Mouse (Mus musculus) hindlimb bud, embryonic 11.5 days (tissue): Measurements from ENCODE around the gene Gpd1.

Source experiments
- DNase-seq: peaks from one replicate; pipeline ENCODE4 v3.0.0-alpha.2; 2012; ENCODE audit warnings: low read depth, low spot score; ENCODE audit errors: extremely low spot score

Gpd1 gene

DNA sequence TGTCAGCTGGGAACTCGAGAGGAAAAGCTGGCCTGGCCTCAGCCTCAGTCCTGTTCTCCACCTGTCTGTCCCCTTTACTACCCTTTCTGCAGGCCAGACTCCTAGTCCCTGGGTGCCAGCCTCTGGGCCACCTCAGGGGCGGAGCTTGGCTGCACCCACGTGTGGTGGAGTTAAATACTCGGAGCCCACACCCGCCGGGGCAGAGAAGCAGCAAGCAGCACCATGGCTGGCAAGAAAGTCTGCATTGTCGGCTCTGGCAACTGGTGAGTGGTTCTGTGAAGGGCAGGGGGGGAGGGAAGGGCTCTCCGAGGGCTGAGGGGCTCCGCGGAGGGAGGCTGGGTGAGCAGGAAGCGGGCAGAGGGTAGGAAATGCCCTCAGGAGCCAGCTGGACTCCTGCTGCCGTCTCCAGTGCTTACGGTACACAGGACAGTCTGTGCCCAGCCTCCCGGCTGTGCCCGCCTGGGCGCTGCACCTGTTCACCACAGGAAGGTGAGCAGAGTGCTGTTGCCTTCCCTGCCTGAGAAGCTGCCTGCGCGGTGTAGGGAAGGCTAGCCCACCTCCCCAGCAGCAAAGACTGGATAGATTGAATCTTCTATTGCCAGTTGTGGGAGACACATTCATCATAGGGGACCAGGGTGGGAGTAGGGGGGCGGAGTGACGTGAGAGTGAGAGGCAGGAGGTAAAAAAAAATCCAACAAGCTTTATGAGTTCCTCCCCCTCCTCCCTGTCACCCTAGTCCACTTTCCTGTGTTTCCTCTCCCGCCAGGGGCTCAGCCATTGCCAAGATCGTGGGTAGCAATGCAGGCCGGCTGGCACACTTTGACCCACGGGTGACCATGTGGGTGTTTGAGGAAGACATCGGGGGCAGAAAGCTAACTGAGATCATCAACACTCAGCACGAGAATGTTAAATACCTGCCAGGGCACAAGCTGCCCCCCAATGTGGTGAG, at the start of gene Gpd1:
Gene Gpd1, plus strand, starts transcription at position 130 of the 949 bp plus-strand sequence.
- no peak for DNase-seq

DNA sequence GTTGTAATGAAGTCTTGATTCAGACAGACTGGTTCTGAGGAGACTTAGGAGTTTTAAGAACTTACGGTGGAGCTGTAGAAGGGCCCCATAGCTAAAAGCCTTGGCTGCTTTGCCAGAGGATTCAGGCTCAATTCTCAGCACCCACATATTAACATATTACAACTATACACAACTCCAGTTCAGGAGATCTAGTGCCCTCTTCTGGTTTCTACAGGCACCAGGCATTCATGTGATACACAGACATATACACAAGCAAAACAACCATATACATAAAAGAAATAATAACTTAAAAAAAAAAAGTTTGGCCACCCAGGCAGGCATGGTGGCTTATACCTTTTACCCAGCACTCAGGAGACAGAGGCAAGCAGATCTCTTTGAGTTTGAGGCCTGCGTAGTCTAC, 49.8 kb upstream of the Gpd1 start:
- no peak for DNase-seq

DNA sequence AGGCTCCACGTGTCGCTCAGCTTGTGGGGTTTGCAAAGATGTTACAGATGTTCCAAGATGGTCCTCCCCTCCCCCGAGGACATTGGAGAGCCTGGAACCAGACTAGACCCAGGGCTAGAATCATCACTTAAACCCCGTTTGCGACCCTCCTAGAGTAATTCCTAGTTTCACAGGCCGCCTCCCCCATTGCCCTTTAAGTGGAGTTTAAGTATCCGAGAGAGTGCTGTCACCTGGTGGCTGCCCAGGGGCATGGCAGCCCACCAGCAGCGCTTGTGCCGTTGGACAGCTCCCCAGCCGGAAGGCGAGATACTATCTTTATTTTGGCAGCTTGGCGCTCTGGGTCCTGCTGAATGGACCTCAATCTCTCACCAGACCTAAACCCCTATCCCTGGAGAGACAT, 48.4 kb upstream of the Gpd1 start:
- no peak for DNase-seq

DNA sequence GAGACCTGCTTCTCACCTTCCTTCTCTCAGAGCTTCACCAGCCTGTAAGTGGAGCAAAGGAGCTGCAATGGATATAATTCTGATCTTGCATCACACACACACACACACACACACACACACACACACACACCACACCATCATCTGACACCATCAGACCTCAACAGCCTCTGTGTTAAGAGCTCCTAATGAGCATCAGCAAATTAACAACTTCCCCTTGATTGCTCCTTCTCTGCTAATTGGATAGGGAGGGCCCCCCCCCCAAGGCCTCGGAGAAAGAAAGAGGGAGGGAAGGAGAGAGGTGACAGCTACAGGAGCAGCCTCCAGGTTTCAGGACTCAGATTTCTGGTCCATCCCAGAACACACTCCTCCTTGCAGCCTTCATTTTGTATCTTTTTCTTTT, 47.9 kb upstream of the Gpd1 start:
- no peak for DNase-seq

DNA sequence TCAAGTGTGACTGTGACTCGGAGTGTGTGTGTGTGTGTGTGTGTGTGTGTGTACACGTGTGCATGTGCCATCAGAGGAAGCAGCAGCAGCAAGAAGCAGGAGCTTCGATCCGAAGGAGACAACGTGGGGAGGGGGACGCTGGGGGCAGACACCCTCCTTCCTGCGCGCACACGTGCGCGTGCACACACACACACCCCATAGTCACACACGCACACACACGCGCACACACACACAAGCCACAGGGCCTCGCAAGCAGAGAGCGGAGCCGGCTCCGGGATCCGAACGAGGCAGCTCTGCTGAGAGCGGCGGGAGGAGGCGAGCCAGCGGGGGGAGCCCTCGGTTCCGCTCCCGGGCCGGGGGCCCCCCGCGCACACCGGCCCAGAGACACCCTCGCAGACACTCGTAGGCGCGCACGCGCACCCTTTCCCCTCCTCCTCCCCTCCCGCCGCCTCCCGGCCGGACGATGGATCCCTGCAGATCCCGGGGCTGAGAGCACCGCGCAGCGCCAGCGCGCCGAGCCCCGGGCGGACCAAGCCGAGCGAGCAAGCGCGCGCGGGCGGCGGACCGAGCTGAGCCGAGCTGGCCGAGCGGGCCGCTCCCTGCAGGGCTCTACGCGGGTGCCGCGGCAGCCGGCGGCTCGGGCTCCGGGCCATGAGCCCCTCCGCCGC, 47.0 kb upstream of the Gpd1 start, which contains the start of gene Asic1:
Gene Asic1, plus strand, starts transcription at position 215 of the 668 bp plus-strand sequence.
- no peak for DNase-seq

DNA sequence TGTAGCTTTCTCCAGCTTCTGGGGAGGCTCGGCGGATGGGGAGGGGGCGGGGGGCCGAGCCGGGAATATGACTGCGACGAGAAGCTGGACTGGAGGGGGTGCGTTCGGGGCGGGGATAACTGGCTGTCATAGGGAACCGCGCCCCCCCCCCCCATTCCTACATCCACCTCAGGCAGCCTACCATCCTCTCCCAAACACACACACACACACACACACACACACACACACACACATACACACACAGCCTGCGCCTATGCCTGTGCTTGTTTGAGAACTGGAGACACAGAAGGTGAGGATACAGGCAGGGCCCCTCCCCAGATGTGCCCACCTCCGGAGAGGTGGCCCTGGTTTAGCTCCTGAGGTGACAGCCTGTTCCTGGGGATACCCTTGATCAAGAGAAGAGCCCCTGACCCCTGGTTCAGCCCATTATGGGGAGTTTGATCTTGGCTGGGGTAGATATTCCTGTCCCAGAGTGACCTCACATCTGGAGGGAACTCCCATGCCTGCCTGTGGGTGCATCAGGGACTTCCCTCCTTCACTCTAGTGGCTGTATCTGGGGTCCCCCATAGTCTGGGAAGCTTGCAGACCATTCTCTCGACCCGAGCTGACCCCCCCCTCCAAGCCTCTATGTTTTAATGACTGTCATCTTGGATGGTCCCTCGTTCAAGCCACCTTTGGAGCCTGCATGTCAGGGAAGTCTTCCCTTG, 46.2 kb upstream of the Gpd1 start:
- no peak for DNase-seq

DNA sequence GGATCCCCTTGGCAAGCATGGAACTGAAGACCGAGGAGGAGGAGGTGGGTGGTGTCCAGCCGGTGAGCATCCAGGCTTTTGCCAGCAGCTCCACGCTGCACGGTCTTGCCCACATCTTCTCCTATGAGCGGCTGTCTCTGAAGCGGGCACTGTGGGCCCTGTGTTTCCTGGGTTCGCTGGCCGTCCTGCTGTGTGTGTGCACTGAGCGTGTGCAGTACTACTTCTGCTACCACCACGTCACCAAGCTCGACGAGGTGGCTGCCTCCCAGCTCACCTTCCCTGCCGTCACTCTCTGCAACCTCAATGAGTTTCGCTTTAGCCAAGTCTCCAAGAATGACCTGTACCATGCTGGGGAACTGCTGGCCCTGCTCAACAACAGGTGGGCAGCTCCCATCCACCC, 45.5 kb upstream of the Gpd1 start:
- DNase-seq: no peak

DNA sequence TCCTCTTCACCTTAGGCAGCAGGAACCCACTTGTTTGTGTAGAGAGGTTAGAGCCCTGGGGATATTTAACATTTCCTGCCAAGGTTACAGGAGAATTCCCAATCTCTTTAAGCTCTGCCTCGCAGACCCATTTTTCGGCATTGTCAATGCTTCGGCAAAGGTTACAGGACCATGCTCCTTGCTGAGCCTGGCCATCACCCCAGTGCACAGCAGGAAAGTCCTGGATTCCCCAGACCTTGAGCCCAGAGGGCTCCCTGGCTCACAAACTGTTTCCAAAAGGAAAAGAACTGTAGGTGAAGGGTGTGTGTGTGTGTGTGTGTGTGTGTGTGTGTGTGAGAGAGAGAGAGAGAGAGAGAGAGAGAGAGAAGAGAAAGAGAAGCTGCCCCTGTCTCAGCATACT, 42.4 kb upstream of the Gpd1 start:
- no peak for DNase-seq

DNA sequence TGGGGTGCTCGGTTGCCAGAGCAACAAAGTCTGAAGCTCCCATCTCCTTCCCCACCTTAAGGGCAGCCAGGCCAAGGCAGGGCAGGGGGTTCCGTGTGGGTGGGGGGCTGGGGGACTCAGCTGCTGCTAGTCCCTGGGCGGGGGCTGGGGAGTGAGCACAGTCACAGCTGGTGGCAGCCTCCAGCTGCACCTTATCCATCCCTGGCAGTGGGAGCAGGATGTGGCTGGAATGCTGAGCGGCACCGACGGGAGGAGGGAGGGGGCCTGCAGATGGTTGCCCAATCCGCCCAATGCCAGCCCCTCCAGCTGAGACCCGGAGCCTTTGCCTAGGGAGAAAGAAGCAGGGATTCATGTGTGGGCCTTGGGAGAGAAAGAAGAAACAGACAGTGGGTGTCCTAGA, 40.2 kb upstream of the Gpd1 start:
- no peak for DNase-seq

DNA sequence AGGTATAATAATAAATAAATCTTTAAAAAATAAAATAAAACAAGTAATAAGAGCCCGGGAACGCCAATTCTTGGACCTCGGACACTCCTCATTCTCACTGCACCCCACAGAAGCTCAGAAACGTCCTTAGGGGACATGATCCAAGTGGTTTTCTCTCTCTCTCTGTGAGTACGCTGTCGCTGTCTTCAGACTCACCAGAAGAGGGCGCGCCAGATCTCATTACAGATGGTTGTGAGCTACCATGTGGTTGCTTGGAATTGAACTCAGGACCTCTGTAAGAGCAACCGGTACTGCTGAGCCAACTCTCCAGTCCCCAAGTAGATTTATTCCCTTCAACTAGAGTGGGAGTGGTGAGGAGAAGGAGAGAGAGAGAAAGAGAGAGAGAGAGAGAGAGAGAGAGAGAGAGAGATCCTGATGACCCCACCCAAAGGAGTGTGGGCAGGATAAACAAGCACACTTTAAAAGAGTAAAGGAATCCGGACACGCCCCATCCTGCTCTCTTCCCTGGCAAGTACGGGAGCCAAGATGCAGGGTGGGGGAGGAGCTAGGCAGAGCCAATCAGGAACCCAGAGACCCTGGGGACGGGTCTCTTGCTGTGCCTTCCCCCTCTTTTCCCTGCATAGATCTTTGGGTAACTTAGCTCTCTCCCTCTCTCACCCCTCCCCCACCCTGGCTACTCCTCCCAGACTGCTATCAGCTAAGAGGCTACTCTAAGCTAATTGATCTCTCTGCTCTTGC, 39.1 kb upstream of the Gpd1 start:
- no peak for DNase-seq

DNA sequence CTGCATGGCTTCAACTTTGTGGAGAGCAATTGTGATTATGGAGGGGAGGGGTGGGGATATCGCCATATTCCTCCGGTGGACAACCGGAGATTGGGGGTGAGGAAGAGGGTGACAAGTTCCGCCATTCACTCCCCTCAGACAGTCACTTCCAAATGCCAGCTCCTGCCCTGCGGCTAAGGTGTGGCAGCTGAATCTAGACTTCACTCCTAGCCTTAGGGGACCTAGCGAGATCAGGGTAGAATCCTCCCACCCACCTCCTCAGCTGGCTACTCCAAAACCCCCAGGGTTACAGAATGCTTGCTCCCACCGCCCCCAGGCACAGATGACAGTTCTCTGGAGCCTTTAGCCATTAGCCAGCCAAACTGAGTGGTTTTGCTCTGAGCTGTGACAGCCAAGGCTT, 38.3 kb upstream of the Gpd1 start:
- no peak for DNase-seq

DNA sequence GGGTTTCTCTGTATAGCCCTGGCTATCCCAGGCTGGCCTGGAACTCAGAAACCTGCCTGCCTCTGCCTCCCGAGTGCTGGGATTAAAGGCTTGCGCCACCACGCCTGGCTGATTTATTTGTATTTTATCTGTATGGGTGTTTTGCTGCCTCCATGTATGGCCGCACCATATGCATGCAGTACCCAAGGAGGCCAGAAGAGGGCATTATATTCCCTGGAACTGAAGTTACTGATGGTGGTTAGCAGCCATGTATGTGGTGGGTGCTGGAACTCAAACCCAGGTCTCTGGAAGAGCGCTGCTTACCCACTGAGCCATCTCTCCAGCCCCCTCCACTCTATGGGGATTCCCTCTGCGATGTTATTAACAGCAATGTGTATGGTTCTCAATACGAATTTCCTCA, 34.4 kb upstream of the Gpd1 start:
- DNase-seq: no peak

DNA sequence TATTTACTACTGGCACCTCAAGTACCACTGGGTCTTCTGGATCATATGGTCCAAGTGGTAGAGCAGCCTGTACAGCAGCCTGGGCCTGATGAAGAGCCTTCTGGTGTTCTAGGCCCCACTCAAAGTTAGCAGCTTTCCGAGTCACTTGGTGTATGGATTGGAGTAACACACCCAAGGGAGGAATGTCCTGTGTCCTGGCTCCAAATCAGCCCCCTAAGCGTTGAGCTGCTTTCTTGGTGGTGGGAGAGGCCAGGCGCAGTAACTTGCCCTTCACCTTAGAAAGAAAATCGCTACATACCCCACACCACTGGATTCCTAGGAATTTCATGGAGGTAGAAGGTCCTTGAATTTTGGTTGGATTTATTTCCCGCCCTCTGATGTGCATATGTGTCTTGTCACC, 33.2 kb upstream of the Gpd1 start:
- no peak for DNase-seq

DNA sequence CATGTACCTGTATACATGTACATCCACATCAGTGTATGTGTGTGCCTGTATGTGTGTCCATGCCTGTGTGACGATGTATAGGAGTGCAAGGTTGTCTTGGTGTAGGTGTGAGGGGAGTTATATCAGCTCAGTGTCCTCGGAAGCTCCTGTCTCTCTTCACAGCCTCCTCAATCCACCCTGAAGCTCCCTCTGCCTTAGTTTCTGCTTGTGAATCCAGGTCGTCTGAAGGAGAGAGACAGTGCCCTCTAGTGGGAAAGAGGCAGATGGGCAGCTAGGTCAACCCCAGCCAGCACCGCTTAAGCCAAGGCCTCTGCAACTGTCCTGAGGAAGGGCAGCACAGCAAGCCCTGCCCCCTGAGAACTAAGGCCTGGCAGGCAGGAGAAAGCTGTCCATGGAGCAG, 28.6 kb upstream of the Gpd1 start:
- DNase-seq: no peak

DNA sequence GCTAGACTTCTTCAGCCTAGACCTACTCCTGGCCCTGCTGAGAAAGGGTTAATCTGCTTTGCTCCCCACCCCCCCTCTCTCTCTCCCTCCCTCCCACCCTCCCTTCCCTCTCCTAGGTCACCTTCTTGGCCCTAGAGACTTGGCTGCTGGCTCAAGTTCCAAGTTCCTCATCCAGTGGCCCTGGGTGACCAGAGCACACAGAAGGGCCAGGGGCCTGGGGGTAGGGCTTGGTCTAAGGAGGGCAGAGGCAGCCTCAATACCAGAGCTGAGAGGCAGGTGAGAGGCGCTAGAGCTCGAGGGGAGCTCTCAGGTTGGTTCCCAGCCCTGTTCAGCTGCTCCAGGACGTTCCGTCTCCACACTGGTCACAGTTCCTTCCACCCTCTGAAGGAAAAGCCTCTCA, 26.4 kb upstream of the Gpd1 start:
- no peak for DNase-seq

DNA sequence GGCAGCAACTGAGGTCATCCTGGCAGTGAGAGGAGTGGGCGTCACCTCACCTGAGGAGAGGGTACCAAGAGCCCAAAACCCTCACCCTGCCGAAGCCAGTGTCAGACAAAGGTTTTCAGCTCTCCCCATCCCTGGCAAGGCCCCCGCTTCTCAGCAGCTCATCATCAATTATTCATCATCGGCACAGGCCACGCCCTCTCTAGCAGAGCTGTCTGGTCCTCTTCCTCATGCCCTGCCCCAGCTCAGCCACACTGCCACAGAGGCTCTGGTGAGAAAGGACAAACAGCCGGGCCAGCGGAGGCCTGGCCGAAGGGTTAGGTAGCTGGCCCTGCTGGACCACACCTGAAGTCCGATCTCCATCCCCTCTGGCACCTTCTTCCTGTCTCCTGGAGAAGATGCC, 25.3 kb upstream of the Gpd1 start:
- DNase-seq: no peak

DNA sequence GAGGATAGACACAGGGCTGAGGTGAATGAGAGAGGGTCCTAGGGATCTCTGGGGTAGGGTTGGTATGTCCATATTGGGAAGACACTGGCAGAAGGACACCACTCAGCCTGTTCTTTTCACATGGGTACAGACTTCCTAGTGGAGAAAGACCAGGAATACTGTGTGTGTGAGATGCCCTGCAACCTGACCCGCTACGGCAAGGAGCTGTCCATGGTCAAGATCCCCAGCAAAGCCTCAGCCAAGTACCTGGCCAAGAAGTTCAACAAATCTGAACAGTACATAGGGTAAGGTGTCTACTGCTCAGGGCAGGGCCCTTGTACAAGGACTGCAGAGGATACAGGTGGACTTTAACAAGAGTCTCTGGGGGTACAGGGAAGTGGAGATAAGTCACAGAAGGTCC, 20.0 kb upstream of the Gpd1 start:
- no peak for DNase-seq

DNA sequence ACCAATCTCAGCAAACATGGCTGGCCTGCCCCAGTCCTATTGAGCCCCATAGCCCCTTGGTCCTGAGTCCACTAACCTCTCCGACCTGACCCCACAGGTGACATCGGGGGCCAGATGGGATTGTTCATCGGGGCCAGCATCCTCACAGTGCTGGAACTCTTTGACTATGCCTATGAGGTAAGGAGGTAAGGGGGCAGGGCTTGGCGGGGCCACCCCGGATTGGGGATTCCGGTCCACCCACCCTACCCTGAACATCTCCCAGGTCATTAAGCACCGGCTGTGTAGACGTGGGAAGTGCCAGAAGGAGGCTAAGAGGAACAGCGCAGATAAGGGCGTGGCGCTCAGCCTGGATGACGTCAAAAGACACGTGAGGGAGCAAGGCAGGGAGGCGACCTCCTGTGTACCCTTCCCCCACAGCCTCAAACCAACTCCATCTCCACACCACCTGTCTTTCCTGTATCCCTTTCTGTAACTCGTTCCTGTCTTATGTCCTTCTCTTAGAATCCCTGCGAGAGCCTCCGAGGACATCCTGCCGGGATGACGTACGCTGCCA, 18.7 kb upstream of the Gpd1 start:
- no peak for DNase-seq

DNA sequence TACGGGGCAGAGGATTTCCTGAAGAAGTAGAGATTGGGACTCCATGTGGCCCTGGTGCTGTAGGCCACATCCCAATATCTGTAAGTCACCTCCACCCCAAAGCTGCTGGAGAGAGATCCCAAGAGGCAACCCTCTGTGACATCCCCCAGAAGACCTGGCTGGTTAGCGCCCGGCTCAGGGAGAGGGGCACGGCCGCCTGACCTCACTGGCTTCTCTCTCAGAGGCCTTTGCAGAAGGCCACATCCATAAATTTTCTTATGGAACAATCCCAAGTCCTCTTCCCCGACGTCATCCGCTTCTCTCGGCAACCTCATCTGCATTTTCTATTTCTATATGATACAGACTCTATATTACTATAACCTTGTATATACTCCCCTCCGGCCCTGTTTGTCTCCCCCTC, 17.6 kb upstream of the Gpd1 start:
- no peak for DNase-seq

DNA sequence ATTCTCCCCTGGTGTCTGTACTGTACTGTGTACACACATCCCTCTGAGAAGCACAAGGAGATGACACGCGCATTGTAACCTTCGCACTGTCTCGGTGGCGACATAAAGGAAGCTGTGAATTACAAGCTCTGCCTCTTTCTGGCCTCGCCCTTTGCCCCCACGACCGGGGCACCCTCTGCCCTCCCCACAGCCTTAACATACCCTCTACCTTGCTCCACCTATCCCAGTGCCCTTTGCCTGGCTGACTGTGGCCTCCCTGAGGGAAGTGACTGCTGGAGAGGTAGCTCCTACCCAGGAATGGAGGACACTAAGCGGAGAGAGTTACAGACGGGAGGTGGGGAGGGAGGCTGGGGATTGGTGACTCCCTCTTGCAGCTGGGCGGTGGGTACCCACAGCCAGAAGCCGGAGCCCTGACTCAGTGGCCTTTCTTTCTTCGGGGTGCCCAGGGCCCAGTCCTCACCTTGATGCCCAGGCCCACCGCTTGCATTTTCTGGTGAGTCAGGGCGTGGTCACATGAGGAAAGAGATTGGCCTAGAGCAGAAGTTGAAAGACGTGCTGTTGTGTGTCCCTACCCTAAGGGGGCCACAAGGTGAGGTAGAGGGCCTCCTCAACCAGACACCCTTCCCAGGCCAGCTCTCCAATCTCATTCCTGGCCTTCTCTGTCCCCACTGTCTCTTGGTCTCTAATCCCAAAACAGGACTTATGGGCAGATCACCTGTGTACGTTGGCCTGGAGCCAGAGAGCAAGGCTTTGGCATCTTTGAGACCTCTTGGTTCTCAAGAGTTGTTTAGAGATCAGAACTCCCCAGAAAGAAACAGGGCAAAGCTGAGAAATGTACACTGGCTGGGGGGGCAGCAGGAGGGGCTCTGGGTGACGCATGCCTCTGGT, 16.9 kb upstream of the Gpd1 start:
- DNase-seq: no peak
